Mouse (Mus musculus): ENCODE data around the gene Cpb1.
A peak's percentile ranks its signal among the peaks of the same experiment; 100 is the strongest.

The Cpb1 gene

GRCm38 (mm10) chr3:20275633-20276032 lies at the start of gene Cpb1:
Gene Cpb1, minus strand, starts transcription at chr3:20275733.
- no peak for DNase-seq (ENCODE audit: low spot score in 2 of 2)

- no peak for DNase-seq (ENCODE audit: low spot score in 2 of 2)
These were observed 41.7 kb upstream of the Cpb1 start for GRCm38 (mm10) chr3:20317233-20317632.

GRCm38 (mm10) chr3:20309142-20309541 lies 33.6 kb upstream of the Cpb1 start:
- no peak for DNase-seq (ENCODE audit: low spot score in 2 of 2)

GRCm38 (mm10) chr3:20307256-20307655 lies 31.7 kb upstream of the Cpb1 start:
- DNase-seq (ENCODE audit: low spot score in 2 of 2) = no peak

- DNase-seq (ENCODE audit: low spot score in 2 of 2) = peak; percentile 3 to 9
These were observed 29.3 kb upstream of the Cpb1 start for GRCm38 (mm10) chr3:20304758-20305352.

GRCm38 (mm10) chr3:20295546-20295945 lies 20.0 kb upstream of the Cpb1 start:
- DNase-seq (ENCODE audit: low spot score in 2 of 2) = no peak

GRCm38 (mm10) chr3:20294542-20295348 lies 19.2 kb upstream of the Cpb1 start:
- no peak for DNase-seq (ENCODE audit: low spot score in 2 of 2)

- no peak for DNase-seq (ENCODE audit: low spot score in 2 of 2)
These were observed 15.8 kb upstream of the Cpb1 start for GRCm38 (mm10) chr3:20291370-20291769.

- DNase-seq (ENCODE audit: low spot score in 2 of 2) = no peak
These were observed 13.2 kb upstream of the Cpb1 start for GRCm38 (mm10) chr3:20288761-20289160.

GRCm38 (mm10) chr3:20281796-20282195 lies 6.3 kb upstream of the Cpb1 start:
- DNase-seq (ENCODE audit: low spot score in 2 of 2) = no peak

- no peak for DNase-seq (ENCODE audit: low spot score in 2 of 2)
These were observed 20.7 kb downstream of the Cpb1 start for GRCm38 (mm10) chr3:20254566-20255479.

GRCm38 (mm10) chr3:20243913-20244312 lies 31.6 kb downstream of the Cpb1 start:
- no peak for DNase-seq (ENCODE audit: low spot score in 2 of 2)

GRCm38 (mm10) chr3:20242050-20242449 lies 33.5 kb downstream of the Cpb1 start, which contains the start of gene Cpa3:
Gene Cpa3, minus strand, starts transcription at chr3:20242181.
- no peak for DNase-seq (ENCODE audit: low spot score in 2 of 2)

- no peak for DNase-seq (ENCODE audit: low spot score in 2 of 2)
These were observed 35.8 kb downstream of the Cpb1 start for GRCm38 (mm10) chr3:20239741-20240140.

- no peak for DNase-seq (ENCODE audit: low spot score in 2 of 2)
These were observed 38.6 kb downstream of the Cpb1 start for GRCm38 (mm10) chr3:20236965-20237364.

GRCm38 (mm10) chr3:20229027-20229426 lies 46.5 kb downstream of the Cpb1 start:
- DNase-seq (ENCODE audit: low spot score in 2 of 2) = no peak

GRCm38 (mm10) chr3:20225429-20225828 lies 50.1 kb downstream of the Cpb1 start:
- DNase-seq (ENCODE audit: low spot score in 2 of 2) = no peak

GRCm38 (mm10) chr3:20222926-20223698 lies 52.4 kb downstream of the Cpb1 start:
- DNase-seq (ENCODE audit: low spot score in 2 of 2) = no peak

GRCm38 (mm10) chr3:20222136-20222535 lies 53.4 kb downstream of the Cpb1 start:
- no peak for DNase-seq (ENCODE audit: low spot score in 2 of 2)

GRCm38 (mm10) chr3:20198869-20199268 lies 76.7 kb downstream of the Cpb1 start:
- DNase-seq (ENCODE audit: low spot score in 2 of 2) = peak in 1 of 2 experiments; percentile 44

All from frontal cortex, postnatal 14 days (tissue).